Mouse (Mus musculus) bone marrow, adult 2 months (tissue): ENCODE data around the gene Zfp46. TPM values are rescaled to one million over a fixed set of nuclear protein-coding genes. Genes with fewer than 3 reads are reported as not detected.

Experiments used
- H3K27ac ChIP-seq: fragments of 200-500 bp; 2 replicates; pipeline ENCODE4 v1.5.1; 2012; ENCODE audit warnings: low read depth, mild to moderate bottlenecking, control low read depth, inconsistent platforms, low read length; ENCODE audit not compliant: control insufficient read depth, poor library complexity, insufficient read depth
- H3K4me1 ChIP-seq: fragments of 200-500 bp; 2 replicates; pipeline ENCODE4 v1.6.1; 2011; ENCODE audit warnings: low read length; ENCODE audit not compliant: control insufficient read depth, insufficient read depth
- H3K4me3 ChIP-seq: fragments of 200-500 bp; replicated peaks from 2 replicates; pipeline ENCODE3; 2011; ENCODE audit warnings: mild to moderate bottlenecking, low read depth, low read length, control low read depth; ENCODE audit not compliant: control insufficient read depth
- CTCF ChIP-seq: fragments of 200-500 bp; IDR thresholded peaks from 2 replicates; pipeline ENCODE4 v1.5.1; 2011; ENCODE audit warnings: low read length, control low read depth; ENCODE audit not compliant: control insufficient read depth, insufficient read depth
- POLR2A ChIP-seq: fragments of 200-500 bp; IDR thresholded peaks from 2 replicates; pipeline ENCODE4 v1.6.1; 2011; ENCODE audit warnings: low read depth, mild to moderate bottlenecking, control low read depth, low read length, borderline replicate concordance; ENCODE audit not compliant: control insufficient read depth
- WGBS: fragments of 180-500 bp; shearing (Covaris S2); methylation state at CpG from one replicate; pipeline ENCODE4 v1.1.7; 2018; 5-methylcytosine and 5-hydroxymethylcytosine counted together
- polyA plus RNA-seq: library from polyadenylated mRNA; stranded (reverse); fragments of >200 nt; gene quantifications from 2 replicates; pipeline ENCODE4 v1.2.4, GENCODE M21; 2011; ENCODE audit warnings: low replicate concordance; ENCODE audit not compliant: missing spikeins, insufficient read depth, insufficient read length

The Zfp46 gene
- polyA plus RNA-seq, 1 experiment, result 3.8 TPM

- Histone ChIP-seq H3K4me1 (no peaks in the 10 kb centered on the region), H3K27ac (no peak overlapping the region), H3K4me3 (no peak overlapping the region)
- WGBS, result 96% methylated on average over 3 of the region's 3 CpGs
- TF ChIP-seq CTCF, result no peak
- TF ChIP-seq POLR2A, result no peak
These were observed 47.2 kb downstream of the Zfp46 start for GRCm38 (mm10) chr4:136331709-136332108.

GRCm38 (mm10) chr4:136333191-136333590, 48.7 kb downstream of the Zfp46 start:
- TF ChIP-seq CTCF (no peak), POLR2A (no peak)
- H3K4me3 ChIP-seq, result no peak overlapping the region
- H3K4me1 ChIP-seq, result no peaks in the 10 kb centered on the region
- H3K27ac ChIP-seq, result no peak overlapping the region
- 91% methylated on average over 3 of the region's 3 CpGs for WGBS

DNA sequence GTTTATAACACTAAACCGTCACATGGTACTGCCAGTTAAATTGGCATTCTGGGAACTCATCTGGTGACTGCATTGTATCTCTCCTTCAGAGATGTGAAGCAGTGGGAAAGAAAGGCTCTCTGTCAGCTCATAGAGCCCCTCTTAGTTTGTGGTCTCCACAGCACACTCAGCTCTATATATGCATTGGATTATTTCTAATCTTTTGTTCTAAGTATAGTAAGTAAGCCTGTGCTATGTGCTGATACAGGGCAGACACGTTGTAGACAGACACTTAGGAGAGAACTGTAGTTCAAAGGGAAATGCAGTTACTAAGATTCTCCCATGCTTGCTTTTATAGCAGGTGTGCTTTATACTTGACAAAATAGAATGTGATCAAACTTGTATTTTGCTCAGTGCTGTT, 50.6 kb downstream of the Zfp46 start:
- Histone ChIP-seq H3K4me3 (no peak overlapping the region), H3K4me1 (no peaks in the 10 kb centered on the region), H3K27ac (no peak overlapping the region)
- 72% methylated on average over 2 of the region's 2 CpGs for WGBS
- TF ChIP-seq POLR2A (no peak), CTCF (no peak)

- TF ChIP-seq CTCF, result no peak
- TF ChIP-seq POLR2A, result no peak
- no peak overlapping the region for H3K27ac ChIP-seq
- 72% methylated on average over 4 of the region's 4 CpGs for WGBS
- H3K4me1 ChIP-seq, result no peaks in the 10 kb centered on the region
- H3K4me3 ChIP-seq, result no peak overlapping the region
These were observed 52.6 kb downstream of the Zfp46 start for GRCm38 (mm10) chr4:136337129-136337528.

Other genes starting within 250 kb of the Zfp46 start
- gene Rpl11, start 231.3 kb upstream of the Zfp46 start, polyA plus RNA-seq, result 682 and 1,270 TPM in 2 replicates
- 14.5 and 33.8 TPM in 2 replicates for gene Id3, start 141.2 kb upstream of the Zfp46 start, polyA plus RNA-seq
- gene E2f2, start 112.3 kb upstream of the Zfp46 start, polyA plus RNA-seq, result 146 and 157 TPM in 2 replicates
- 0.23 and 0.60 TPM in 2 replicates for gene Asap3, start 78.3 kb upstream of the Zfp46 start, polyA plus RNA-seq
- 8.1 TPM in 1 of 2 replicates, not detected in the other for gene Tcea3, start 37.0 kb upstream of the Zfp46 start, polyA plus RNA-seq
- 76.2 and 86.6 TPM in 2 replicates for gene Hnrnpr, start 26.3 kb downstream of the Zfp46 start, polyA plus RNA-seq
- gene Htr1d, start 138.8 kb downstream of the Zfp46 start, polyA plus RNA-seq, result not detected in 2 replicates
- gene 6030445D17Rik, start 177.6 kb downstream of the Zfp46 start, polyA plus RNA-seq, result 0.87 TPM in 1 of 2 replicates, not detected in the other
- gene Luzp1, start 185.1 kb downstream of the Zfp46 start, polyA plus RNA-seq, result 1.2 and 2.8 TPM in 2 replicates